Mouse (Mus musculus) CD8-positive naive resting alpha-beta T cell, adult 2 months (primary cell): ENCODE measurements around the gene Olfr921.

ENCODE experiments used
- DNase-seq, 2 experiments: peaks; one replicate each; pipeline ENCODE4 v3.0.0; 2022; ENCODE audit warnings: low read depth in 2 of 2, low spot score in 2 of 2

Gene Olfr921

DNA sequence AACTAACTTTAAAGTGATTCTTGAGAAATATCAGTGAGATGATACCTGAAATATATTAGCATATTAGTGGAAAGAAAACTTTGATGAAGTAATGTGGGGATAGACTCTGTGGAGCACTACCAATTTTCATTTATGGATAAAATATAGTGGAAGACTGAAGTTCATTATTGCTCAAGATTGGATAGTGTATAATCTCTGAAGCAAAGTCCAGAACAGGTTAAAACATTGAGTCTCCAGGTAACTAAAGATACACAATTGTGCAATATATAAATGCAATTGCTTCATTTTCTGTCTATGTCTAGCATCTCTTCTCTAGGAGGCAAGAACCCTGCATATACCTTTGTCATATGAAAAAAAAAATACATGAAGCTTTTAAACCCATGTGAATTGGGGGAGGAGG lies at the start of gene Olfr921:
Olfr921 (plus strand) TSS at position 301 of the 400 bp plus-strand sequence.
- no peak for DNase-seq

DNA sequence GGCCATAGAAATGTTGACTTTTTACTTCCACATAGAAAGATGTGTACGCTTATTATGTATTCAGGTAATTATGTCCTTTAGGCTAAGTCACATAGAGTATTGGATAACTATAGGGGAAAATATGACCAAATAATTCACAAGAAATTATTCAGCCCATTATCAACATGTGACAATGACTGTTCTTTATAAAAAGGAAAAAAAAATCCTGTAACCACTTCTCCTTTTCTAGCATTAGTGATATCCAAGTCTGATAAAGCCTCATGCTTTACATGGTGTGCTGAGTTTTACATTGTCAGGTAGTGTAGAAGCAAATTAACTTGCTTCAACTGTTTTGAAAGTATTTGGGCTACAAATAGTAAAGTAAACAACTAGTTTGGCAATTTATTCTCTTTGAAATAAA lies 48.8 kb upstream of the Olfr921 start:
- no peak for DNase-seq

DNA sequence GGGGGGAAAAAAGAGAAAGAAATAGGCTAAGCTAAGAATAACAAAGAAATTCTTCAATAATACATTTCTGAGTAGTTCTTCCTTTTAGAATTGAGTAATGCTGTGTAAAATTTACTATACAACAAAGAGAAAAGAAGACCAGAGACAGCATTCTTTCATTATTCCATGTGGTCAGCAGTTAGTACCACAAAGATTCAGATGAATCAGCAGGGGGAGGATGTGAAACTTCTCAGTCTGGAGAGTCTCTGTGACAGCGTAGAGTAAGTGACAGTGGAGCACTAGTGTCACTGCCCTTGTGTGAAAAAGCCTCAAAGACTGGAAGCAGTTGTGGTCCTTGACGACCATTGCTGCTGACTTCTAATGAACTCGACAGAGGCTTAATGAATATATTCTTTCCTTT lies 44.6 kb upstream of the Olfr921 start:
- DNase-seq = no peak

DNA sequence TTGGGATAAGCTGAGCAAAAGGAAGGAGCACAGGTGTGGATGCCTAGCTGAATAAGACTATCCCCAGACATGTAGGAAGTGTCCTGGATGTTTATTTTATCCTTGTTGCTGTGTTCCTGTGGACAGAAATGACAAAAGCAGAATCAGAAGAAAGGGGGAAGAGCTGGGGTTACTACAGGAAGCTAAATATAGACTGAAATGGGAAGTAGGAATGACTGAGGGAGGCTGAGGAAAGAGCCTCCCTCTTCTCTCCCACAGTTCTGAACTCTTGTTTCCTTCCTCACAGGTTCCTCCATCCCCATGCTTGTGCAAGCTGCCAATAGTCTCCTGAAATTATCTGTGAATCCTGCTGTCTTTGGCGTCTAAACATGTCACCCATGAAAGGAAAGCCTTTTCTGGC lies 31.5 kb upstream of the Olfr921 start:
- no peak for DNase-seq

DNA sequence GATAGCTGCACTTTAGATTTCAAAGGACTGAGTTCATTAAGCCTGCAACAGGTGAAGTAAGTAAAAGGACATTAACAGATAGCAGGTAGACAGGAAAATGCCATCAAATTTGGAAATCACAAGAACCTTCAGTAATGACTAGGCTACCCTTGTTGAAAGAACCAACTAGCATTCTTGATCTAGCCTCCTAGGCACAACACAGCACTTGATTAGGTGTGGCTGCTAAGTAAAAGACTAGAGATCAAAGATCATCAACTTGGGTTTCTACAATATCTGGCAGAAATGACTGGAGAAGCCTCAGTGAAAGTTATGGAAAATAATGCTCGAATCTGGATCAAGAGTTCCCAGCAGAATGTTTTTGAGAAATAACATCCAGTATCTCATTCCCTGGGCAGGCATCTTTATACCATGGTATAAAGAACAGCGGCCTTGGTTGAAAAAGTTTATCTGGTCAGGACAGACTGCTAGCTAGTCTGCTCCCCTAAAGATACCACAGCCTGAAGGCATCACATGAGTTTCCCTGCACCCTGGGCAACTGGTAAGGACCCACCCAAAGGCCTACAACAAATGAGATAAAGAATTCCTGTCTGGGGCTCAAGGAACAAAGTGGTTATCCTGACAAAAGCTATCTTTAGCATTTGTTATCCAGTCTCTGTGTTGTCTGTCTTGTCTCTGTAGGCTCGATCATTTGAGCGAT lies 28.1 kb upstream of the Olfr921 start:
- no peak for DNase-seq

DNA sequence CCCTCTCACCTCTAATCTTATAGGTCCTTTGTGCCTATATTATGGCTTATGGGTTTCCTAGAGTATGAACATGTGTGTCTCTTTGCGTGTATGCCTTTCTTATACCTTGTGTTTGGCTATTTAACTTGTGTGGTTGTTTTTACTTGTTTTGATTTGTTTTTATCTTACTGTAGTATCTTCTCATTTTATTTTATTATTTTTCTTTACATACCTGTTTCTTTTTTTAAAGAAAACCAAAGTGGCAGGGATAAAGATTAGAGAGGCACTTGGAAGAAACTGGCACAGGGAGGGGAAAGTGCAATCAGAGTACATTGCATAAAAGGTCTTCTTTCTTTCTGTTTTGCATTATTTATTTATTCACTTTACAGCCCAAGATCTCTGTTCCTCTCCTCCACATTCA lies 20.9 kb upstream of the Olfr921 start, which contains the start of gene Olfr920:
Olfr920 (plus strand) TSS at position 301 of the 400 bp plus-strand sequence.
- no peak for DNase-seq

DNA sequence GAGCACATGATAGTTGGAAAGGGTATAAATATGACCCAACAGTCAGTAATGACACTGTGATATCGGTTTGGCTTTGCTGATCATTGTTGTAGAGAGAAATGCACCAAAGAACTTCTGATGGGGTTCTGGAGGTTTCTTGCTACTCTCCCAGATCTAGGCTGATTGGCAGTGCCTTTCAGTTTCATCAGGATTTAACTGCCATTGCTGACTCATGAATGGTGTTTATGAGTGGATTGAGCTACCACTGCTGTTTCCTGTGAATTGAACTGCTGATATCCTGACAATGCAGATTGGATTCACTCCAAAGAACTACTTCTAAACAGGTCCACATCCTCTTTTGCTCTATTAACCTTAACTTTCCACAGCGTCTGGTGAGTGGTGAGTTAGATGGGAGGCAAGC lies 19.8 kb downstream of the Olfr921 start:
- no peak for DNase-seq

DNA sequence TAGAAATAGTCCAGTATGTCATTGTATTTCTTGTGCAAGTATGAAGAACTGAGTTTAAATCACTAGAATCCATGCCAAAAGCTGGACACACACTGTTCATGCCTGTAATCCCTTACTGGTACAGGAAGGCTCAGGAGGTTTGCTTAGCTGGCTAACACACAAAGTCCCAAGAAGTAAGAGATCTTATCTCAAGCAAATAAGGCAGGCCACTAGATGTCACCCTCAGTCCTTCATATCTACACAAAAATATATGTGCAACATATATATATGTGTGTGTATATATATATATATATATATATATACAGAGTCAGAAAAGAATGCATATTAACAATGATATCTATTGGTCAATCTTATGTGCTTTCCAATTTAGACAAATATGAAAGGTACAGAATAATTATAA lies 32.8 kb downstream of the Olfr921 start:
- no peak for DNase-seq

DNA sequence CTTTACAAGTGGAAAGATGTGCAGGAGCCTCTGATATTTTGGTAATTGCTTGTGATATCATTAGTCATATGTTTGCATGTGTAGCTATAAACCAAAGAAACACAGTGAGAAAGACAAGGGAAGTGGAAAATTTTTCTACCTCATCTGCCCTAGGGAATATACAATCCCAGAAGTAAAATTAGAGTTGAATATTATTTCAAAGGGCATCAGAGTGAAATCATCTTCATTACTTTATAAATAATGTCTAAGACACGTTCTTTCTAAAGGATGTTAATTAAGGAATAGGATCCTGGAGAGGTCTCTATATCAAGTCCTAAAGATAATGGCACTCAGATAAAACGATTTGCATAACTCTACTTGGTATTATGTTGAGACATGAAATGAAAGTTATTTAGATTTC lies 41.4 kb downstream of the Olfr921 start, which contains the start of gene Olfr922:
Olfr922 (plus strand) TSS at position 301 of the 400 bp plus-strand sequence.
- DNase-seq = no peak

DNA sequence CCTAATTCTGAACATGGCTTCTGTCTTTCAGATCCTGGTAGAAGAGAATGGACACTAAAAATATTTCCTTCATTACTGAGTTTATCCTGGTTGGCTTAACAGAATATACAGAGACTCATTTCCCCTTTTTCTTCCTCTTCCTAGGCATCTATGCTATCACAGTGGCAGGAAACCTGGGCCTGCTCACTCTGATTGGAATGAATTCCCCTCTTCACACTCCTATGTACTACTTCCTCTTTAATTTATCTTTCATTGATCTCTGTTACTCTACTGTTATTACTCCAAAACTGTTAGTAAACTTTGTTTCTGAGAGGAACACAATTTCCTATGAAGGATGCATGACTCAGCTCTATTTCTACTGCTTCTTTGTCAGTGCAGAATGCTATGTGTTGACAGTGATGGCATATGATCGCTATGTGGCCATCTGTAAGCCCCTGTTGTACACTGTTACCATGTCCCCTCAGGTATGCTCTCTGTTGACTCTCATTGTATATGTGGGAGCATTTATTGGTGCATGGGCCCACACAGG lies 42.7 kb downstream of the Olfr921 start:
- DNase-seq = no peak

DNA sequence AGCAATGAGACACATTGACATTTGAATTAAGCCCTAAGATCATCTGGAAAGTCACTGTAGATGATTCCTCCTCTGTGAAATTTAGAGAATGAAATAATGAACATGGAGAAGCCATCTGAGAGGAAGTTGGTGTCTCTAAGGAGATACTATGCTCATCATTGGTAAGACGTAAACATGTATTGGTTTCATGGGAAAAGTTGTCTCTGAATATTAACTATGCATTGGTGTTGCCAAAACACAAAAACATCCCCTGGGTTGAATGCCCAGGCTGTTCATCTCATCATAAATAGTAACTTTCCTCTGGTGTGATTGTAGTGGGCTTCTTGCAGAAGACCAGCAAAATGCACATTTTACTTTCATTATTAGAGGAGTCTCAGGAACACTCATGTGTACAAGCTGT lies 53.4 kb downstream of the Olfr921 start, which contains the start of gene Olfr923:
Olfr923 (plus strand) TSS at position 301 of the 400 bp plus-strand sequence.
- no peak for DNase-seq
